Mouse (Mus musculus): Measurements from ENCODE around the gene Jag2.

Jag2 gene

GRCm38 (mm10) chr12:112869783-112870204 lies 59.8 kb downstream of the Jag2 start:
- DNase-seq (ENCODE audit: extremely low spot score, low spot score) = peak; percentile 65

- no peak for DNase-seq (ENCODE audit: extremely low spot score, low spot score)
These were observed 61.1 kb downstream of the Jag2 start, which contains the start of gene Gpr132 for GRCm38 (mm10) chr12:112868178-112869087. Gpr132 (minus strand) TSS chr12:112868228.

DNA sequence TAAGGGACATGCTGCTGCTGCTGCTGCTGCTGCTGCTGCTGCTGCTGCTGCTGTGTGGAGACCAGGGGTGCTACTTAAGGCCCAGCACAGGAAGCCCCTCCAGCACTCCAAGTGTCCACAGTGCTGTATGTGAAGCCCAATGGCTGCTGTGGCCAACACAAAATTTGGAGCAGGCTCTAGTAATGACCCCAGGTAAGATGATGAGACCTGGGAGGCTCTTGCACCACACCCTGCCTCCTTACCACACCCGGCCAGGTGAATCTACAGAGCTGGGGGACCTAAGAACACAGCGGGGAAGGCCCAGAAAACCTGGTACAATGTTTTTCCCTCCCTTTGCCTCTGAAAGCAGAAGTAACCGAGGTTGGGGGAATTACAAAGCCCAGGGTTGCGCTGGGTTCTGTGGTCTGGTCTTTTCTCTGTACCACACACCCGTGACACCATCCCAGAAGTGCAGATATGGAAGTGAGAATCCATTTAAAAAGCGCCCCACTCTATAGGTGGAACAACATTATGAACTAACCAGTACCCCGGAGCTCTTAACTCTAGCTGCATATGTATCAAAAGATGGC lies 62.4 kb downstream of the Jag2 start:
- no peak for DNase-seq (ENCODE audit: extremely low spot score, low spot score)

- DNase-seq (ENCODE audit: extremely low spot score, low spot score) = no peak
These were observed 63.0 kb downstream of the Jag2 start for GRCm38 (mm10) chr12:112866467-112867080.

DNA sequence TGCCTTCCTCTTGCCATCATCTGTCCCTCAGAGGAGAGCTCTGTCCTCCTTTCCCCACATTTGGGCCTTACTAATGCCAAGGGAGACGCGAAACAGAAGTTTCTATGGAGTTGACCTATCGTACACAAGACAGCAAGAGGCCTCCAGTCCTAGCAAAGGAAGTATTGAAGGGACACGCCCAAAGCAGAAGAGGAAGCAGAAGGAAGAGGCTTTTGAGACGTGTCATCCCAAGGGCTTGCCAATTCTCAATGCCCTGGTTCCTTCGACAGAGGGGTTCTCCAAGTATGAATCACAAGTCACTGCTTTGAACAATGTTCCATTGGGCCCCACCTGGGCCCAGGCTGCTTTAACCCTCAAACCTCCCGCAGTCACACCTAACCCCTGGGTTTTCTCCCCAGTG lies 64.8 kb downstream of the Jag2 start:
- DNase-seq (ENCODE audit: extremely low spot score, low spot score) = no peak

GRCm38 (mm10) chr12:112861911-112862321 lies 67.7 kb downstream of the Jag2 start:
- DNase-seq (ENCODE audit: extremely low spot score, low spot score) = no peak

GRCm38 (mm10) chr12:112860765-112861164 lies 68.8 kb downstream of the Jag2 start:
- DNase-seq (ENCODE audit: extremely low spot score, low spot score) = no peak

GRCm38 (mm10) chr12:112859930-112860329 lies 69.6 kb downstream of the Jag2 start:
- no peak for DNase-seq (ENCODE audit: extremely low spot score, low spot score)

DNA sequence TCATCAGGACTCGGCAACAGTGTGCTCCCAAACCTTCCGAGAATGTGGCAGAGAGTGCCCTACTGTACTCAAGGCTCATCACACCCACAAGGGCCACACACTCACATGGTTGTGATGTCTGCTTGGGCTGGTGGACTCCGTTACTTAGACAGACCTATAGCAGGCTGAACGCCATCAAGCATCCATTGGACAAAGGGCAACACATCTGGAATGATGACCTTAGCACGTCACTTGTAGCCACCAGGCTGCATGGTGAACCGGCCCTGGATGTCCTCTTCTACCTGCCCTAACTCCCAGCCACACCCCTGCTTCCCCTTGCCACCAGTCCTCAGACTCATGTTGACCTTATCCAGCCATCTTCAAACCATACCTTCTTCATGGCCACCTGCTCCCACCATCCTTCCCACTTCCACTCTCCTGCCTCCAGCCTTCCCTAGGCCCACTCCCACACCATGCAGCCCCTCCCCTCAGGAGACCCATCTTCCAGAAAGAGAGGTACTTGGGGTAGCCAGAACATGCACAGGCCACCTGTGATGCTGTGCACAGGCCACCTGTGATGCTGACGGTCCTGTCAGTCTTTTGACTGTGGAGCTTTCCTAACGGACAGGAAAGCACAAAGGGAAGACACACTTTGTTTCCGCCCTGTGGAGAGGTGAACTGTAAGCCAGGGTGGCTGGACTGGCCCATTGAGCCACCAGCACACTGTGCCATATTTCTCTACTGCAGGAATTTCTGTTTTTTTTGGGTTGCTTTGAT lies 70.8 kb downstream of the Jag2 start:
- DNase-seq (ENCODE audit: extremely low spot score, low spot score) = no peak
